Mouse (Mus musculus): ENCODE data around the gene Tnfrsf19. TPM values are rescaled to one million over a fixed set of nuclear protein-coding genes. Genes with fewer than 3 reads are reported as not detected.

The Tnfrsf19 gene
- total and polyA plus RNA-seq, 3 experiments, result 0.44 TPM; not detected in 2

DNA sequence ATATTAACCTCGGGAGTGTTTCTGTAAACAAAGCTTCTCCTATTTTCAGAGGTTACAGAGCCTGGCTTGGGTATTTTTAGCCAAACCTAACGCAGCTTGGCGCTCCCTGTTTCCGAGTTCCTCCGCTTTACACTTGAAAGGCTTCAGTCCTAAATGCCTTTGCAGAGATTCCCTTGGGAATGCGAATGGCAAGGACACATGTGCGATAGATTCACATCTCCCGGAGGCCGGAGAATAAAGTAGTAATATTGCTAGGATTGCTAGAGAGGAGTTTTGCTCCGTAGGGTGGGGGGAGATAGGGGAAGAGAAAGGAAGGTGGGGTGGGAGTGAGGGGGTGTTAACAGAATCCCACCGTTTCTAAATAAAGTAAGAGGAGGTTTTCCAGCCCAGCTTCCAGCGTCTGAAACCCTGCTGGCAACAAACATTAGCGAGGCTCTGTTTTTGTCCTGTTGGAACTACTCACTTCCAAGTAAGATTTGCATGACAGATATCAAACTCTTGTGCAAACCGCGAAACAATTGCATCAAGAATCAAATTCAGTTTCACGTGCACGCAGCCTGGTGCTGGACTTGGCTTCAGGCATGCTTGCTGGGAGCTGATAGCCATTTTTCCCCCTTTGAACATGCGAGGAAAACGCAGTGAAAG lies 722 bp downstream of the Tnfrsf19 start:
- DNase-seq (ENCODE audit: low spot score) (no peak), ATAC-seq (ENCODE audit: extremely low read depth, insufficient number of reproducible peaks, low FRiP score, poor library complexity, severe bottlenecking) (no peak)
- Histone ChIP-seq H3K4me1 (ENCODE audit: insufficient read depth, low read depth, low read length) (no peaks in the 10 kb centered on the region), H3K27me3 (ENCODE audit: insufficient read depth, low read length) (peaks cover 11% of the 10 kb centered on the region), H3K4me3 (ENCODE audit: low read depth, low read length) (no peak overlapping the region), H3K36me3 (replicated peaks) (no peaks in the 10 kb centered on the region), H3K9me3 (replicated peaks) (no peaks in the 10 kb centered on the region)
- TF ChIP-seq GATA1 (IDR thresholded peaks at IDR 0.05; ENCODE audit: borderline replicate concordance, low read length) (no peak), CTCF (IDR thresholded peaks at IDR 0.05; ENCODE audit: low read depth, low read length) (no peak), GATA2 (IDR thresholded peaks at IDR 0.05; ENCODE audit: borderline replicate concordance, low read depth, low read length) (no peak), POLR2AphosphoS5 (IDR thresholded peaks at IDR 0.05; ENCODE audit: insufficient replicate concordance, low read depth, low read length) (no peak), TAL1 (conservative IDR thresholded peaks at IDR 0.05; ENCODE audit: low read depth, low read length) (no peak)

DNA sequence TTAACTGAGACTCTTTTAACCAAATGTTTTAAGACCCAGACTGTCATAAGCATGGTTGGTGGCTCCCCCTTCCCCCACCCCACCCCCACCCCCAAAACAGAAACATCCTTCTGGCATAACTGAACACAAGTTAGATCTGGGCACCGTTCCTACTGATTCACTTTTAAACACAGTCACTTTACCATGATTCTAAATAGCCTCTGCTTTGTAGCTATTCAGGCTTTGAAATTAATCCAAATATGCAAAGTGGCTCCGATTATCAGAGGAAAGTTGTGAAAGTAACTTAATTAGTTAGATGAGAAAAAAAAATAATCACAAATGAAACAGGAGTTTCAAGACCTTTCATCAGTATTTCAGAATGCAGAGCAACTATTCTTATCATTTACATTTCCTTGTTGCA lies 2.0 kb downstream of the Tnfrsf19 start:
- Histone ChIP-seq H3K9me3 (replicated peaks) (no peaks in the 10 kb centered on the region), H3K27me3 (ENCODE audit: insufficient read depth, low read length) (peaks cover 11% of the 10 kb centered on the region), H3K36me3 (replicated peaks) (no peaks in the 10 kb centered on the region), H3K4me1 (ENCODE audit: insufficient read depth, low read depth, low read length) (no peaks in the 10 kb centered on the region), H3K4me3 (ENCODE audit: low read depth, low read length) (no peak overlapping the region)
- DNase-seq (ENCODE audit: low spot score) (no peak), ATAC-seq (ENCODE audit: extremely low read depth, insufficient number of reproducible peaks, low FRiP score, poor library complexity, severe bottlenecking) (no peak)
- TF ChIP-seq GATA1 (IDR thresholded peaks at IDR 0.05; ENCODE audit: borderline replicate concordance, low read length) (no peak), GATA2 (IDR thresholded peaks at IDR 0.05; ENCODE audit: borderline replicate concordance, low read depth, low read length) (no peak), CTCF (IDR thresholded peaks at IDR 0.05; ENCODE audit: low read depth, low read length) (no peak)

DNA sequence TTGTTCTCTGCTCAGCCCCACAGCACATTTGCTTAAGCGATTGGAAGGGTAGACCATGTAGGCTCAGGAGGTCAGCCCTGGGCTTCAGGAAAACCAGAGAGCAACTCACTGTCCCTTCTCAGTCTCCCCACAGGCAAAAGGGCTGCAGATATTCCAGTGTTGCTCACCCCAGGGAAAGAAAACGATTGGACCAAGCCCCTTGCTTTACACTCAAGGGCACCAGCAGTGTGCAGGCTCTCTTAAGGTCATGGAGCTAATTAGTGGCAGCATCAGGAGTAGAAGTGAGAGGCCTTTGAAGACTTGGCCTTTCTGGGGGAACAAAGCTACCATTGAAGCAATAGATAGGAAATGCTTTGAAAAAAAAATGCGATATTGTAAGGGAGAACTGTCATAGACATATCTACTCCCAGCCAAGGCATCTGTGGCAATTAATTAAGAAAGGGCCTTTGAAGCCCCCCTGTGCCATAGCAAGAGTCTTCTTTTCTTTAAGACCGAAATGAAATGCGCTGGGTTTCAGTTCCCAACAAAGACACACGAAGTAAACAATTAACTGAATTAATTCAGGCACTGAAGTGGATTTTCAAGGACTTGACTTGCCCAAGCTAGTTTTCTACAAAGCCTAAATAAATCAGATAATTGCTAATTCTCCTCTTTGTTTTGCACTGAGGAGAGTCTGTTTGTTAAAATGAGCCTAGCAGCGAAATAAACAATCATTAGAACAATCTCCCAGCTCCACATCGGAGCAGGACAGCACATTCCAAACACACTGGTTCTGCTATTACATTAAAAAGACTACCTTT lies 2.6 kb downstream of the Tnfrsf19 start:
- no peak overlapping the region for H3K4me3 ChIP-seq (ENCODE audit: low read depth, low read length)
- peaks cover 11% of the 10 kb centered on the region for H3K27me3 ChIP-seq (ENCODE audit: insufficient read depth, low read length)
- H3K9me3 ChIP-seq (replicated peaks), result no peaks in the 10 kb centered on the region
- no peaks in the 10 kb centered on the region for H3K36me3 ChIP-seq (replicated peaks)
- ATAC-seq (ENCODE audit: extremely low read depth, insufficient number of reproducible peaks, low FRiP score, poor library complexity, severe bottlenecking) (no peak), DNase-seq (ENCODE audit: low spot score) (no peak)
- no peaks in the 10 kb centered on the region for H3K4me1 ChIP-seq (ENCODE audit: insufficient read depth, low read depth, low read length)
- TF ChIP-seq CTCF (IDR thresholded peaks at IDR 0.05; ENCODE audit: low read depth, low read length) (no peak), POLR2AphosphoS5 (IDR thresholded peaks at IDR 0.05; ENCODE audit: insufficient replicate concordance, low read depth, low read length) (no peak), GATA2 (IDR thresholded peaks at IDR 0.05; ENCODE audit: borderline replicate concordance, low read depth, low read length) (no peak), GATA1 (IDR thresholded peaks at IDR 0.05; ENCODE audit: borderline replicate concordance, low read length) (no peak), TAL1 (conservative IDR thresholded peaks at IDR 0.05; ENCODE audit: low read depth, low read length) (no peak)

DNA sequence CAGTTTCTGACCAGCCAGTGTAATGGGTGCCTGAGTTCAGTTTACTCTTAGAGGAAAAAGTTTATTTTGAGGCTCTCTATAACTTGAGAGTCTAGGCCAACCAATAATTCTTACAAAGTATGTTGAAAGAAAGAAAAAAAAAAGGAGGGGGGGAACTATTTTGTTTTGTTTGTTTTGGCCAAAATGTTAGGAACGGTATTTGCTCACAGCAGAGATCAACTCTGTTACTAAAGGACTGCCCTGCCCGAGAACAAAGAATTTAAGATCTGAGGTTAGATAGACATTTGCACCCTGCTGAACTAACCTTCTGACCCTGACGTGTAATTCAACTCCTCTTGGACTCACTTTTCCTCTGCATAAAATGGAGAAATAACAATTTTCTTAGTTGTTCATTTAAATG lies 4.0 kb downstream of the Tnfrsf19 start:
- TF ChIP-seq GATA2 (IDR thresholded peaks at IDR 0.05; ENCODE audit: borderline replicate concordance, low read depth, low read length) (no peak), GATA1 (IDR thresholded peaks at IDR 0.05; ENCODE audit: borderline replicate concordance, low read length) (no peak), POLR2AphosphoS5 (IDR thresholded peaks at IDR 0.05; ENCODE audit: insufficient replicate concordance, low read depth, low read length) (no peak), CTCF (IDR thresholded peaks at IDR 0.05; ENCODE audit: low read depth, low read length) (no peak), TAL1 (conservative IDR thresholded peaks at IDR 0.05; ENCODE audit: low read depth, low read length) (no peak)
- Histone ChIP-seq H3K9me3 (replicated peaks) (no peaks in the 10 kb centered on the region), H3K27me3 (ENCODE audit: insufficient read depth, low read length) (peaks cover 21% of the 10 kb centered on the region), H3K4me1 (ENCODE audit: insufficient read depth, low read depth, low read length) (no peaks in the 10 kb centered on the region), H3K4me3 (ENCODE audit: low read depth, low read length) (no peak overlapping the region), H3K36me3 (replicated peaks) (no peaks in the 10 kb centered on the region)
- no peak for ATAC-seq (ENCODE audit: extremely low read depth, insufficient number of reproducible peaks, low FRiP score, poor library complexity, severe bottlenecking)
- DNase-seq (ENCODE audit: low spot score), result no peak

DNA sequence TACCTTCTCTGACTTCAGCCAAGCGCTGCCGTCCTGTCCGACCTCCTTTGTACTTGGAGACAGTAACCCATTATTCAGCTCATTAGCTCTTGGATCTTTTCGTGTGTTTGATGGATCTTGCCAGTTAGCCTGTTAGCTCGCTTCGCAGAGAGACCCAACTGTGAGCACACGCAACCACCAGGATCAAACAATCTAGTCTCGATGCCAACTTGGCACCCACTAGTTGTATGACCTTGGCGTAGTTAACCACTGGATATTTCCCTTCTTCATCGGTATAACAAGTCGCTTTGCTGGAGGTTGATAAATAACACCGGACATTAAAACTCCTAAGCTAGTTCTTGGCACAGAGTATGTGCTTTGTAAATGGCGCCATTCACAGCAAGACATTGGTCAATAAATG lies 6.1 kb downstream of the Tnfrsf19 start:
- Histone ChIP-seq H3K27me3 (ENCODE audit: insufficient read depth, low read length) (peaks cover 10% of the 10 kb centered on the region; the same call in 1 of the 2 replicates), H3K4me3 (ENCODE audit: low read depth, low read length) (no peak overlapping the region), H3K4me1 (ENCODE audit: insufficient read depth, low read depth, low read length) (no peaks in the 10 kb centered on the region), H3K36me3 (replicated peaks) (no peaks in the 10 kb centered on the region), H3K9me3 (replicated peaks) (no peaks in the 10 kb centered on the region)
- TF ChIP-seq POLR2AphosphoS5 (IDR thresholded peaks at IDR 0.05; ENCODE audit: insufficient replicate concordance, low read depth, low read length), result no peak
- TF ChIP-seq GATA1 (IDR thresholded peaks at IDR 0.05; ENCODE audit: borderline replicate concordance, low read length), result no peak
- no peak for TF ChIP-seq TAL1 (conservative IDR thresholded peaks at IDR 0.05; ENCODE audit: low read depth, low read length)
- no peak for TF ChIP-seq GATA2 (IDR thresholded peaks at IDR 0.05; ENCODE audit: borderline replicate concordance, low read depth, low read length)
- no peak for TF ChIP-seq CTCF (IDR thresholded peaks at IDR 0.05; ENCODE audit: low read depth, low read length)
- ATAC-seq (ENCODE audit: extremely low read depth, insufficient number of reproducible peaks, low FRiP score, poor library complexity, severe bottlenecking) (no peak), DNase-seq (ENCODE audit: low spot score) (no peak)

DNA sequence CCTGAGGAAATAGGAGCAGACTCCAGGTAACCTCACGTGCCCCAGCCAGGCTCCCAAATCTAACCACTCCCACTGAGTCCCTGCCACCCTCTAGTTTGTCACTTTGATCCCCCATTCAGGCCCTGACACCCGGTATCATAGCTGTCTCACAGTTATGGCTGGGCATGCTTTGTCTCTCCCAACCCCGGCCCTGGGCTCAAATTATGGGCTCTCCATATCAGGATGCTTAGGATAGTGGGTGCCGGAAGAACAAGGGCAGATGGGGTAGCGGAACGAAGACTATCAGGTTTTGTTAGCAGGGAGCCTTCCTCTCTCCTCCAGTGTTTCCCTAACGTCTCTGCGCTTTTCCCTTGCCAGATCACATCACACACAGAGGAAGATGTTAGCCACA lies 8.2 kb downstream of the Tnfrsf19 start:
- no peak for ATAC-seq (ENCODE audit: extremely low read depth, insufficient number of reproducible peaks, low FRiP score, poor library complexity, severe bottlenecking)

More for the DNA sequence above, 8.2 kb downstream of the Tnfrsf19 start:
- H3K9me3 ChIP-seq (replicated peaks), result no peaks in the 10 kb centered on the region
- no peak overlapping the region for H3K4me3 ChIP-seq (ENCODE audit: low read depth, low read length)
- H3K4me1 ChIP-seq (ENCODE audit: insufficient read depth, low read depth, low read length), result no peaks in the 10 kb centered on the region
- H3K36me3 ChIP-seq (replicated peaks), result no peaks in the 10 kb centered on the region
- no peak for DNase-seq (ENCODE audit: low spot score)
- no peak for TF ChIP-seq CTCF (IDR thresholded peaks at IDR 0.05; ENCODE audit: low read depth, low read length)
- no peak for TF ChIP-seq TAL1 (conservative IDR thresholded peaks at IDR 0.05; ENCODE audit: low read depth, low read length)
- no peak for TF ChIP-seq GATA2 (IDR thresholded peaks at IDR 0.05; ENCODE audit: borderline replicate concordance, low read depth, low read length)
- TF ChIP-seq POLR2AphosphoS5 (IDR thresholded peaks at IDR 0.05; ENCODE audit: insufficient replicate concordance, low read depth, low read length), result no peak
- no peak for TF ChIP-seq GATA1 (IDR thresholded peaks at IDR 0.05; ENCODE audit: borderline replicate concordance, low read length)
- H3K27me3 ChIP-seq (ENCODE audit: insufficient read depth, low read length), result peaks cover 10% of the 10 kb centered on the region; the same call in 1 of the 2 replicates

Measured in G1E (cell line).